Mouse (Mus musculus) gonadal fat pad, adult 2 months (tissue): ENCODE measurements around the gene C2. TPM values are rescaled to one million over a fixed set of nuclear protein-coding genes. Genes with fewer than 3 reads are reported as not detected.

Source experiments
- DNase-seq: peaks from one replicate; pipeline ENCODE4 v3.0.0-alpha.2; 2012; ENCODE audit warnings: low read depth
- polyA plus RNA-seq: library from polyadenylated mRNA; depleted of rRNA; stranded (reverse); fragments of >200 nt; gene quantifications from 2 replicates; pipeline ENCODE4 v1.2.3, GENCODE M21; 2012; rRNA removed

Gene C2
- polyA plus RNA-seq = 54.9 and 69.0 TPM in 2 replicates

GRCm38 (mm10) chr17:34898160-34898586 lies at the start of gene C2, which contains the start of gene Ehmt2:
TSS of gene C2 (minus strand) at chr17:34898265.
TSS of gene Ehmt2 (plus strand) at chr17:34898469.
- no peak for DNase-seq

- no peak for DNase-seq
Measured at GRCm38 (mm10) chr17:34947606-34948005, 49.5 kb upstream of the C2 start.

- no peak for DNase-seq
Measured at GRCm38 (mm10) chr17:34946486-34947140, 48.5 kb upstream of the C2 start.

GRCm38 (mm10) chr17:34944362-34944761 lies 46.3 kb upstream of the C2 start:
- no peak for DNase-seq

- no peak for DNase-seq
Measured at GRCm38 (mm10) chr17:34943128-34943815, 45.2 kb upstream of the C2 start.

- DNase-seq = no peak
Measured at GRCm38 (mm10) chr17:34941344-34942041, 43.4 kb upstream of the C2 start.

- no peak for DNase-seq
Measured at GRCm38 (mm10) chr17:34937960-34938505, 40.0 kb upstream of the C2 start.

- DNase-seq = no peak
Measured at GRCm38 (mm10) chr17:34934830-34935229, 36.8 kb upstream of the C2 start.

- no peak for DNase-seq
Measured at GRCm38 (mm10) chr17:34934031-34934430, 36.0 kb upstream of the C2 start.

GRCm38 (mm10) chr17:34932287-34932686 lies 34.2 kb upstream of the C2 start:
- DNase-seq = no peak

- no peak for DNase-seq
Measured at GRCm38 (mm10) chr17:34931735-34932098, 33.7 kb upstream of the C2 start.

GRCm38 (mm10) chr17:34931061-34931734 lies 33.1 kb upstream of the C2 start, which contains the start of gene Neu1:
TSS of gene Neu1 (plus strand) at chr17:34931253.
- peak; percentile 85 for DNase-seq

- no peak for DNase-seq
Measured at GRCm38 (mm10) chr17:34928841-34929240, 30.8 kb upstream of the C2 start.

- no peak for DNase-seq
Measured at GRCm38 (mm10) chr17:34927306-34928019, 29.4 kb upstream of the C2 start.

- DNase-seq = no peak
Measured at GRCm38 (mm10) chr17:34924258-34924657, 26.2 kb upstream of the C2 start.

GRCm38 (mm10) chr17:34922939-34923338 lies 24.9 kb upstream of the C2 start:
- no peak for DNase-seq

- DNase-seq = no peak
Measured at GRCm38 (mm10) chr17:34917188-34917587, 19.1 kb upstream of the C2 start.

- no peak for DNase-seq
Measured at GRCm38 (mm10) chr17:34916316-34916715, 18.3 kb upstream of the C2 start.

- DNase-seq = no peak
Measured at GRCm38 (mm10) chr17:34915410-34915831, 17.4 kb upstream of the C2 start.

GRCm38 (mm10) chr17:34913930-34914665 lies 16.0 kb upstream of the C2 start, which contains the start of gene Slc44a4:
TSS of gene Slc44a4 (plus strand) at chr17:34914466.
- DNase-seq = no peak
